Mouse (Mus musculus) forebrain, embryonic 12.5 days (tissue): ENCODE measurements around the gene Fhad1. TPM values are rescaled to one million over a fixed set of nuclear protein-coding genes. Genes with fewer than 3 reads are reported as not detected.
"Not testable (repeated sequence)": the region's sequence is repeated elsewhere in the genome, so short reads cannot be mapped to it uniquely, and the experiment has no call there.

Source experiments
- ATAC-seq: fragments of 200-750 bp; cut with Nextera tagmentation; 2 replicates; pipeline ENCODE4 v1.8.0; 2017; ENCODE audit warnings: moderate TSS enrichment; ENCODE audit not compliant: low FRiP score
- H3K27ac ChIP-seq: fragments of 300-500 bp; sonication (generic); 2 replicates; pipeline ENCODE4 v1.5.1; 2016; ENCODE audit warnings: mild to moderate bottlenecking
- H3K27me3 ChIP-seq: fragments of 300-500 bp; sonication (generic); 2 replicates; pipeline ENCODE4 v1.6.1; 2016; ENCODE audit warnings: mild to moderate bottlenecking
- H3K36me3 ChIP-seq: fragments of 300-500 bp; sonication (generic); replicated peaks from 2 replicates; pipeline ENCODE4 v1.6.1; 2016; ENCODE audit warnings: mild to moderate bottlenecking
- H3K4me1 ChIP-seq: fragments of 300-500 bp; sonication (generic); 2 replicates; pipeline ENCODE4 v1.6.1; 2016
- H3K4me2 ChIP-seq: fragments of 300-500 bp; sonication (generic); 2 replicates; pipeline ENCODE4 v1.6.1; 2016; ENCODE audit warnings: mild to moderate bottlenecking, moderate library complexity
- H3K4me3 ChIP-seq: fragments of 300-500 bp; sonication (generic); replicated peaks from 2 replicates; pipeline ENCODE4 v1.5.1; 2016; ENCODE audit warnings: mild to moderate bottlenecking
- H3K9ac ChIP-seq: fragments of 300-500 bp; sonication (generic); 2 replicates; pipeline ENCODE4 v1.6.1; 2016; ENCODE audit warnings: mild to moderate bottlenecking
- H3K9me3 ChIP-seq: fragments of 300-500 bp; sonication (generic); 2 replicates; pipeline ENCODE4 v1.6.1; 2016
- WGBS: fragments of 180-500 bp; shearing (Covaris S2); methylation state at CpG from one replicate; pipeline ENCODE4 v1.1.7; 2016; 5-methylcytosine and 5-hydroxymethylcytosine counted together
- polyA plus RNA-seq: library from polyadenylated mRNA; unstranded; fragments of >200 nt; fragmentation: Nextera tagmentation; extraction: Ambion mirVana; gene quantifications from 2 replicates; pipeline ENCODE4 v1.2.1, GENCODE M21; 2016

Gene Fhad1
- polyA plus RNA-seq, 1 experiment from 2014 or later = 1.6 TPM

GRCm38 (mm10) chr4:142053261-142053660 lies 38.4 kb upstream of the Fhad1 start:
- Histone ChIP-seq H3K27ac (no peak overlapping the region), H3K4me1 (no peaks in the 10 kb centered on the region), H3K9ac (no peak overlapping the region), H3K4me2 (no peak overlapping the region), H3K36me3 (no peaks in the 10 kb centered on the region), H3K9me3 (no peaks in the 10 kb centered on the region), H3K27me3 (no peaks in the 10 kb centered on the region), H3K4me3 (no peak overlapping the region)
- no peak for ATAC-seq
- 79% methylated on average over 4 of the region's 4 CpGs for WGBS

GRCm38 (mm10) chr4:142052391-142053132 lies 37.7 kb upstream of the Fhad1 start:
- Histone ChIP-seq H3K27ac (no peak overlapping the region), H3K36me3 (no peaks in the 10 kb centered on the region), H3K4me2 (no peak overlapping the region), H3K9me3 (no peaks in the 10 kb centered on the region), H3K9ac (no peak overlapping the region), H3K27me3 (no peaks in the 10 kb centered on the region), H3K4me1 (no peaks in the 10 kb centered on the region), H3K4me3 (no peak overlapping the region)
- ATAC-seq = no peak
- 54% methylated on average over 22 of the region's 22 CpGs for WGBS

GRCm38 (mm10) chr4:142051883-142052282 lies 37.0 kb upstream of the Fhad1 start:
- H3K36me3 ChIP-seq, H3K4me2 ChIP-seq, H3K9me3 ChIP-seq, H3K4me3 ChIP-seq, H3K4me1 ChIP-seq, H3K27ac ChIP-seq, H3K9ac ChIP-seq, H3K27me3 ChIP-seq, ATAC-seq: not testable (repeated sequence)
- 93% methylated on average over 6 of the region's 6 CpGs for WGBS

DNA sequence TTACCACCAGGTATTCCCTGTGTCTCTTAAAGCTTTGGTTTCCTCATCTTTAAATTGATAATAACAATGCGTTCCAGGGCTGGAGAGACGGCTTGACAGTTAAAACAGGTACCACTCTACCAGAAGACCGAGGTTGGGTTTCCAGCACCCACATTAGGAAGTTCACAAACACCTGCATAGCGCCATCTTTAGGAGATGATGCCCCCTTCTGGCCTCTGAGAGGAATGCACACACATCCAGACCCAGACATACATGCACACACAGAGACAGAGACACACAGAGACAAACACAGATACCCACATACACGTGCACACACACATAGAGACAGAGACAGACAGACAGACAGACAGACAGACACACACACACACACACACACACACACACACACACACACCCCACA lies 35.1 kb upstream of the Fhad1 start:
- 88% methylated on average over 5 of the region's 5 CpGs for WGBS
- ATAC-seq = no peak
- H3K27ac ChIP-seq = no peak overlapping the region
- H3K27me3 ChIP-seq = no peaks in the 10 kb centered on the region
- no peaks in the 10 kb centered on the region for H3K36me3 ChIP-seq
- H3K4me3 ChIP-seq = no peak overlapping the region
- H3K9ac ChIP-seq = no peak overlapping the region
- H3K4me2 ChIP-seq = no peak overlapping the region
- no peaks in the 10 kb centered on the region for H3K9me3 ChIP-seq
- no peaks in the 10 kb centered on the region for H3K4me1 ChIP-seq

- H3K4me1 ChIP-seq = peaks cover 4% of the 10 kb centered on the region; the same call in 1 of the 2 replicates
- no peak overlapping the region for H3K27ac ChIP-seq
- 84% methylated on average over 8 of the region's 8 CpGs for WGBS
- H3K4me3 ChIP-seq = no peak overlapping the region
- no peaks in the 10 kb centered on the region for H3K27me3 ChIP-seq
- no peaks in the 10 kb centered on the region for H3K36me3 ChIP-seq
- ATAC-seq = no peak
- H3K9ac ChIP-seq = no peak overlapping the region
- H3K9me3 ChIP-seq = no peaks in the 10 kb centered on the region
- no peak overlapping the region for H3K4me2 ChIP-seq
These were observed 33.5 kb upstream of the Fhad1 start for GRCm38 (mm10) chr4:142048391-142048790.

GRCm38 (mm10) chr4:142047005-142047404 lies 32.1 kb upstream of the Fhad1 start:
- no peak for ATAC-seq
- peaks cover 4% of the 10 kb centered on the region; the same call in 1 of the 2 replicates for H3K4me1 ChIP-seq
- H3K27me3 ChIP-seq = no peaks in the 10 kb centered on the region
- H3K27ac ChIP-seq = no peak overlapping the region
- no peaks in the 10 kb centered on the region for H3K9me3 ChIP-seq
- H3K4me3 ChIP-seq = no peak overlapping the region
- H3K4me2 ChIP-seq = no peak overlapping the region
- H3K9ac ChIP-seq = no peak overlapping the region
- WGBS = 89% methylated on average over 5 of the region's 5 CpGs
- H3K36me3 ChIP-seq = no peaks in the 10 kb centered on the region

DNA sequence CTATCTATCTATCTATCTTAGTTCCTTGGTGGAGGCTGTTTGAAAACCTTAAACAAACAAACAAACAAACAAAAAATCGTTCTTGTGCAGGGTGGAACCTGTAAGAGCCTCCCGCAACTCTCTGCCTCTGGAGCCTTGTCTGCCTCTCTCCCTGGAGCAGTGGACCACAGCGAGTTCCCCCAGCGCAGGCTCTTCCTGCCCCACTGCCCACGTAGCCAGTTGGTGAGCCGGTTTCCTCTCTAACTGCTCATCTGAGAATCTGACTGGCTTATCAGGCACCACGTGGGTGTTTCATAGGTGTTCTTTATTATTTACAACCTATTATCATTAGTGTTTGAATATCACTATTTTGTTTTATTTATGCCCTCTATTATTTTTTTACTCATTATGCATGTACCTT lies 31.6 kb upstream of the Fhad1 start:
- Histone ChIP-seq H3K27ac (no peak overlapping the region), H3K27me3 (no peaks in the 10 kb centered on the region), H3K4me2 (no peak overlapping the region), H3K9ac (no peak overlapping the region), H3K36me3 (no peaks in the 10 kb centered on the region), H3K4me1 (peaks cover 4% of the 10 kb centered on the region; the same call in 1 of the 2 replicates), H3K4me3 (no peak overlapping the region), H3K9me3 (no peaks in the 10 kb centered on the region)
- 89% methylated on average over 7 of the region's 7 CpGs for WGBS
- no peak for ATAC-seq

GRCm38 (mm10) chr4:142045595-142046163 lies 30.8 kb upstream of the Fhad1 start:
- H3K4me1 ChIP-seq = peaks cover 4% of the 10 kb centered on the region; the same call in 1 of the 2 replicates
- no peak overlapping the region for H3K4me3 ChIP-seq
- WGBS = 83% methylated on average over 14 of the region's 14 CpGs
- no peaks in the 10 kb centered on the region for H3K36me3 ChIP-seq
- H3K4me2 ChIP-seq = no peak overlapping the region
- no peaks in the 10 kb centered on the region for H3K9me3 ChIP-seq
- H3K27ac ChIP-seq = no peak overlapping the region
- H3K9ac ChIP-seq = no peak overlapping the region
- ATAC-seq = no peak
- no peaks in the 10 kb centered on the region for H3K27me3 ChIP-seq

- Histone ChIP-seq H3K27me3 (no peaks in the 10 kb centered on the region), H3K4me1 (peaks cover 4% of the 10 kb centered on the region; the same call in 1 of the 2 replicates), H3K9me3 (no peaks in the 10 kb centered on the region), H3K4me2 (no peak overlapping the region), H3K4me3 (no peak overlapping the region), H3K27ac (no peak overlapping the region), H3K9ac (no peak overlapping the region), H3K36me3 (no peaks in the 10 kb centered on the region)
- WGBS = 75% methylated on average over 12 of the region's 12 CpGs
- ATAC-seq = no peak
These were observed 29.6 kb upstream of the Fhad1 start for GRCm38 (mm10) chr4:142044452-142044851.

DNA sequence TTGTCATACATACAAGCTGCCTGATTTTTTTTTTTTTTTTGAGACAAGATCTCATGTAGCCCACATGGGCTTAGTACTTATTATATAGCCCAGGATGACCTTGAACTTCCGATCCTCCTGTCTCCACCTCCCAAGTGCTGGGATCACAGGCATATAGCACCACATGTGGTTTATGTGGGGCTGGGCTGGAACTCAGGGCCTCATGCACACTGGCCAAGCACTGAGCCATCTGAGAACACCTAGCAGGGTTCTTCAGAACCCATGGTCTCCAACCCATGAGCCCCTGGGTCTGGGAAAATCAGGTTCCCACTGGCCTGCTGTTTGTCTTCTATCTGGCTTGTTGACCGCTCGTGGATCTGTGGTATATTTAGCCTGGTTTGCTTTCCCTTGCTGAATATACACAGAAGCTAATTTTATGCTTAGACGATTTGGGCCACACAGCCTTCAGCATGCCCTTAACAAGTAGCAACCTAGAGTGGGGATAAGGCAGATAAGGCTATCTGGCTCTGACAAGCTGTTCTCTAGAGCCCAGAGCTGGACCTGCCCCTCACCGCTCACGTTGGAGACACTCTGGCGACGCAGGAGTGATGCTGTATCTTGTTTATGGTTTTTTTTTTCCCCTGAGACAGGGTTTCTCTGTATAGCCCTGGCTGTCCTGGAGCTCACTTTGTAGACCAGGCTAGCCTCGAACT lies 24.9 kb upstream of the Fhad1 start:
- H3K36me3 ChIP-seq = no peaks in the 10 kb centered on the region
- ATAC-seq = no peak
- no peaks in the 10 kb centered on the region for H3K27me3 ChIP-seq
- H3K4me2 ChIP-seq = no peak overlapping the region
- peaks cover 4% of the 10 kb centered on the region; the same call in 1 of the 2 replicates for H3K4me1 ChIP-seq
- no peak overlapping the region for H3K4me3 ChIP-seq
- H3K27ac ChIP-seq = no peak overlapping the region
- H3K9me3 ChIP-seq = no peaks in the 10 kb centered on the region
- no peak overlapping the region for H3K9ac ChIP-seq
- 93% methylated on average over 9 of the region's 9 CpGs for WGBS

- 68% methylated on average over 4 of the region's 4 CpGs for WGBS
- H3K27ac ChIP-seq = no peak overlapping the region
These were observed 23.0 kb upstream of the Fhad1 start for GRCm38 (mm10) chr4:142037897-142038296.

DNA sequence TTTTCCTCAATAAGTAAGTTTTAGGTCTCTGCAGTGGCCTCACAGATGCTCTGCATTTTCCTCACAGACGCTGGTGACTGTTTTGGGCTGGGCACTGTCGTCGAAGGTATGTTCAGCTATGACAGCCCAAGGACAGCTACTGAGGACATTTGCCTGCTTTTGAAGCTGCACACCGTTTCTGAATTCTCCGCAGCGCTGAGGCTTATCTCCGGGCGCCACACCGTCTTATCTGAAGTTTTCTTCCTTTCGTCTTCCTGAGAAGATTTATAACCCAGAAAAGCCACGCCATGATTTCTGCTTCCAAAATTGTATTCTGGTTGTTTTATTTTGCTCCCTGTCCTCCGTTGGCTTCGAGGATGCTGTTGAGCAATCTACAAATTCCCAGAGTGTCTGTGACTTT lies 13.7 kb upstream of the Fhad1 start:
- Histone ChIP-seq H3K9me3 (no peaks in the 10 kb centered on the region), H3K27me3 (no peaks in the 10 kb centered on the region), H3K36me3 (no peaks in the 10 kb centered on the region), H3K9ac (no peak overlapping the region), H3K27ac (no peak overlapping the region), H3K4me2 (no peak overlapping the region), H3K4me3 (no peak overlapping the region), H3K4me1 (no peaks in the 10 kb centered on the region)
- no peak for ATAC-seq
- WGBS = 91% methylated on average over 13 of the region's 13 CpGs

More at GRCm38 (mm10) chr4:142037897-142038296, 23.0 kb upstream of the Fhad1 start:
- Histone ChIP-seq H3K4me2 (no peak overlapping the region), H3K9me3 (no peaks in the 10 kb centered on the region), H3K36me3 (no peaks in the 10 kb centered on the region), H3K9ac (no peak overlapping the region), H3K4me1 (no peaks in the 10 kb centered on the region), H3K4me3 (no peak overlapping the region), H3K27me3 (no peaks in the 10 kb centered on the region)
- ATAC-seq = no peak
